Mouse (Mus musculus) thymus, postnatal 0 days (tissue): ENCODE data around the gene Tm4sf5. TPM values are rescaled to one million over a fixed set of nuclear protein-coding genes. Genes with fewer than 3 reads are reported as not detected.

ENCODE experiments used
- DNase-seq: peaks from one replicate; pipeline ENCODE4 v3.0.0-alpha.2; 2015; ENCODE audit warnings: low spot score
- polyA plus RNA-seq: library from polyadenylated mRNA; unstranded; fragments of >200 nt; fragmentation: Nextera tagmentation; extraction: Ambion mirVana; gene quantifications from 2 replicates; pipeline ENCODE4 v1.2.1, GENCODE M21; 2015

Gene Tm4sf5
- polyA plus RNA-seq, 1 experiment from 2014 or later: 8.9 TPM

- no peak for DNase-seq
These were observed 36.4 kb downstream of the Tm4sf5 start for GRCm38 (mm10) chr11:70541415-70541814.

- DNase-seq: no peak
These were observed 39.5 kb downstream of the Tm4sf5 start for GRCm38 (mm10) chr11:70544496-70544895.

GRCm38 (mm10) chr11:70551526-70551925, 46.5 kb downstream of the Tm4sf5 start:
- DNase-seq: no peak

DNA sequence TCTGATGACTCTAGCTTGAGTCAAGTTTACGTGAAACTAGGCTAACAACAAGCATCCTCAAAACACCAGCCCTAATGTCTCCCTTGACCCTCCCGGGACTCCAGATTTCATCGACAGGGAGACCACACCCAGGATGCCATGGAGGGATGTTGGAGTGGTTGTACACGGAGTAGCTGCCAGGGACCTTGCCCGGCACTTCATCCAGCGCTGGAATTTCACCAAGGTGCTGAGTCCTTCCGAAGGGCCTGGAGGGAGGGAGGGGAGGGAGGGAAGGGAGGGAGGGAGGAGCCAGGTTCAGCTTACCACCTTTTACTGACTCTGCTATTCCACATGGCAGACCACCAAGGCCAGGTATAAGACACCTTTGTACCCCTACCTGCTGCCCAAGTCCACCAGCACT, 48.9 kb downstream of the Tm4sf5 start:
- DNase-seq: no peak

GRCm38 (mm10) chr11:70557545-70557944, 52.5 kb downstream of the Tm4sf5 start:
- DNase-seq: no peak

Other genes starting within 250 kb of the Tm4sf5 start
- gene Alox12, start 249.9 kb upstream of the Tm4sf5 start, polyA plus RNA-seq: 0.54 and 0.61 TPM in 2 replicates
- 30.8 and 37.8 TPM in 2 replicates for gene Alox12e, start 182.6 kb upstream of the Tm4sf5 start, polyA plus RNA-seq
- 5.2 and 5.9 TPM in 2 replicates for gene Alox15, start 153.2 kb upstream of the Tm4sf5 start, polyA plus RNA-seq
- 17.0 and 18.4 TPM in 2 replicates for gene Pelp1, start 95.2 kb upstream of the Tm4sf5 start, polyA plus RNA-seq
- gene Arrb2, start 72.6 kb upstream of the Tm4sf5 start, polyA plus RNA-seq: 38.8 and 38.9 TPM in 2 replicates
- 47.5 and 47.6 TPM in 2 replicates for gene Med11, start 53.3 kb upstream of the Tm4sf5 start, polyA plus RNA-seq
- 4.8 and 5.1 TPM in 2 replicates for gene Zmynd15, start 45.8 kb upstream of the Tm4sf5 start, polyA plus RNA-seq
- 34.2 and 35.1 TPM in 2 replicates for gene Cxcl16, start 45.3 kb upstream of the Tm4sf5 start, polyA plus RNA-seq
- gene Vmo1, start 9.4 kb downstream of the Tm4sf5 start, polyA plus RNA-seq: 11.6 and 13.7 TPM in 2 replicates
- gene Gltpd2, start 14.0 kb downstream of the Tm4sf5 start, polyA plus RNA-seq: 0.31 TPM in 1 of 2 replicates, not detected in the other
- 741 and 749 TPM in 2 replicates for gene Psmb6, start 20.1 kb downstream of the Tm4sf5 start, polyA plus RNA-seq
- not detected in 2 replicates for gene Gm40193, start 27.7 kb downstream of the Tm4sf5 start, polyA plus RNA-seq
- 2.0 and 2.7 TPM in 2 replicates for gene Pld2, start 34.8 kb downstream of the Tm4sf5 start, polyA plus RNA-seq
- 6.3 and 6.6 TPM in 2 replicates for gene Mink1, start 57.6 kb downstream of the Tm4sf5 start, polyA plus RNA-seq
- gene 4930544D05Rik, start 110.6 kb downstream of the Tm4sf5 start, polyA plus RNA-seq: not detected in 2 replicates
- 0.39 and 1.1 TPM in 2 replicates for gene Chrne, start 114.0 kb downstream of the Tm4sf5 start, polyA plus RNA-seq
- gene Gp1ba, start 133.9 kb downstream of the Tm4sf5 start, polyA plus RNA-seq: 0.06 and 0.13 TPM in 2 replicates
- gene Rnf167, start 142.0 kb downstream of the Tm4sf5 start, polyA plus RNA-seq: 214 and 226 TPM in 2 replicates
- 137 and 139 TPM in 2 replicates for gene Slc25a11, start 142.2 kb downstream of the Tm4sf5 start, polyA plus RNA-seq
- 2,783 and 3,382 TPM in 2 replicates for gene Pfn1, start 149.4 kb downstream of the Tm4sf5 start, polyA plus RNA-seq
- gene Eno3, start 152.0 kb downstream of the Tm4sf5 start, polyA plus RNA-seq: 13.1 and 14.7 TPM in 2 replicates
- gene Spag7, start 164.2 kb downstream of the Tm4sf5 start, polyA plus RNA-seq: 63.7 and 85.0 TPM in 2 replicates
- gene Camta2, start 182.9 kb downstream of the Tm4sf5 start, polyA plus RNA-seq: 6.2 and 6.9 TPM in 2 replicates
- 0.75 and 0.94 TPM in 2 replicates for gene Inca1, start 194.9 kb downstream of the Tm4sf5 start, polyA plus RNA-seq
- 1.2 and 1.4 TPM in 2 replicates for gene Kif1c, start 195.3 kb downstream of the Tm4sf5 start, polyA plus RNA-seq